Mouse (Mus musculus) bone marrow macrophage, adult 2 months (primary cell): ENCODE results near the gene 1700021F05Rik. TPM values are rescaled to one million over a fixed set of nuclear protein-coding genes. Genes with fewer than 3 reads are reported as not detected.

Source experiments
- H3K27ac ChIP-seq: 2 replicates; pipeline ENCODE4 v1.5.1; 2012; ENCODE audit warnings: low read depth, low read length; ENCODE audit not compliant: insufficient read depth
- H3K4me1 ChIP-seq: 2 replicates; pipeline ENCODE4 v1.6.1; 2012; ENCODE audit warnings: low read length; ENCODE audit not compliant: control insufficient read depth, insufficient read depth
- H3K4me3 ChIP-seq: 2 replicates; pipeline ENCODE4 v1.5.1; 2012; ENCODE audit warnings: mild to moderate bottlenecking, low read length, moderate library complexity; ENCODE audit not compliant: insufficient read depth
- CTCF ChIP-seq: IDR thresholded peaks from 2 replicates; pipeline ENCODE4 v1.5.1; 2012; ENCODE audit warnings: low read depth, mild to moderate bottlenecking, low read length, moderate library complexity
- POLR2A ChIP-seq: IDR thresholded peaks from 2 replicates; pipeline ENCODE4 v1.6.1; 2012; ENCODE audit warnings: mild to moderate bottlenecking, low read depth, low read length, borderline replicate concordance
- polyA plus RNA-seq: library from polyadenylated mRNA; stranded (reverse); fragments of >200 nt; gene quantifications from 2 replicates; pipeline ENCODE4 v1.2.4, GENCODE M21; 2012; ENCODE audit not compliant: missing spikeins, insufficient read depth, insufficient read length

Gene 1700021F05Rik
- polyA plus RNA-seq, 1 experiment: 29.8 TPM

GRCm38 (mm10) chr10:43516992-43517660, 23.7 kb downstream of the 1700021F05Rik start:
- Histone ChIP-seq H3K27ac (no peak overlapping the region), H3K4me3 (no peak overlapping the region), H3K4me1 (no peaks in the 10 kb centered on the region)
- TF ChIP-seq CTCF: no peak
- TF ChIP-seq POLR2A: no peak

- H3K27ac ChIP-seq: no peak overlapping the region
- no peak for TF ChIP-seq CTCF
- TF ChIP-seq POLR2A: no peak
- H3K4me3 ChIP-seq: no peak overlapping the region
- no peaks in the 10 kb centered on the region for H3K4me1 ChIP-seq
These were observed 27.8 kb downstream of the 1700021F05Rik start for GRCm38 (mm10) chr10:43512976-43513375.

DNA sequence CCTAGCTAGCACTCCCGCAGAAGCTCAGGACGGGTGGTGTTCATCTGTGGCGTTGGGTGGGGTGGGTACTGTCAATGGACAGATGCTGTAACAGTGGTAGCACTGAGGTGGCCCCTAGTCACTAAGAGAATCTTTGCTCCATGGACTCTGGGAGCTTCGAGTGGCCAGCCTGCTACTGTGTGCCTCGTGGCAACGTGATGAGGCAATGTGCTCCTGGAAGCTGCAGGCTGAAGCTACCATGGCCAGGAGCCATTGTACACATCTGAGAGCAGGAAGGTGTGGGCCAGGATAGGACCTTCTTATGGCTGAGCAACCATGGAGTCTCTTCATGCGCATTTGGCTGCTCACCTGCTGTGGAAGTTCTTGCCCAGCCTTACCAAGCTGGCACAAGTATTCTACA, 31.6 kb downstream of the 1700021F05Rik start:
- Histone ChIP-seq H3K4me1 (peaks cover 3% of the 10 kb centered on the region), H3K4me3 (no peak overlapping the region), H3K27ac (no peak overlapping the region)
- no peak for TF ChIP-seq POLR2A
- TF ChIP-seq CTCF: no peak

DNA sequence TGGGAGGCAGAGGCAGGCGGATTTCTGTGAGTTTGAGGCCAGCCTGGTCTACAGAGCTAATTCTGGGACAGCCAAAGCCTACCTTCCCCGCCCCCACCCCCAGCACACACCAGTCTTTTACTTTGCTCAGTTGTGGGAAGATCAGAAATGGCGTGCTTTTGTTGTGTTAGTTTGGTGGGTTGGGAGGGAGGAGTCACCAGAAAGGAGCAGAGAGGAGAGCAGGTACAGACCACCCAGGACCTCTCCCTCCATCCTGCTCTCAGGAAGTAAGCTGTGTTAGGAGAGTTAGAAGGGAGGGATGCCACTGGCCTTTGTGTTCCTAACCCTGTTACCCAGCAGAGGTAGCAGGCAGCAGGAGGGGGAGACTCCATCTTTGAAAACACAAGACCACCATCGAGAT, 33.7 kb downstream of the 1700021F05Rik start:
- Histone ChIP-seq H3K4me1 (peaks cover 9% of the 10 kb centered on the region), H3K4me3 (no peak overlapping the region)
- TF ChIP-seq CTCF: no peak
- TF ChIP-seq POLR2A: no peak

GRCm38 (mm10) chr10:43504291-43504690, 36.5 kb downstream of the 1700021F05Rik start:
- peaks cover 9% of the 10 kb centered on the region for H3K4me1 ChIP-seq
- H3K27ac ChIP-seq: no peak overlapping the region
- TF ChIP-seq CTCF (no peak), POLR2A (no peak)
- no peak overlapping the region for H3K4me3 ChIP-seq

More for the DNA sequence above, 33.7 kb downstream of the 1700021F05Rik start:
- H3K27ac ChIP-seq: no peak overlapping the region

DNA sequence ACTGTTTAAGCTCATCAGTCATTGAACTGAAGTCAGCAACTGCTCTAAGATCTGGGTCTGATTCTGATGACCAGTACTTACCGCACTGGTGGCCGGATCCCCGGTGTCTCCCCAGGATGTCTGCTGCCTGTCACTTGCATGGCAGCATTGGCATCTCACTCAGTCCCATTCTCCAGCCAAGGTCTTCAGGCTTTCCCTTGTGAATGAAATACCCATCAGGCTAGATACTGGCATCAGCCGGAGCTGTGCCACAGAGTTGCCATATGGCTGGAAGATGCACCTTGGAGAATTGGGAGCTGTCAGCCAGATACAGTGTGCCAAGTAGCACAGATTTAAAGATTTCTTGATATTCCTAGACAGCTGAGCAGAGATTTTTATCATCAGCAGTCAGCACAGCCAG, 38.2 kb downstream of the 1700021F05Rik start:
- no peak for TF ChIP-seq CTCF
- TF ChIP-seq POLR2A: no peak
- H3K27ac ChIP-seq: no peak overlapping the region
- H3K4me3 ChIP-seq: no peak overlapping the region

DNA sequence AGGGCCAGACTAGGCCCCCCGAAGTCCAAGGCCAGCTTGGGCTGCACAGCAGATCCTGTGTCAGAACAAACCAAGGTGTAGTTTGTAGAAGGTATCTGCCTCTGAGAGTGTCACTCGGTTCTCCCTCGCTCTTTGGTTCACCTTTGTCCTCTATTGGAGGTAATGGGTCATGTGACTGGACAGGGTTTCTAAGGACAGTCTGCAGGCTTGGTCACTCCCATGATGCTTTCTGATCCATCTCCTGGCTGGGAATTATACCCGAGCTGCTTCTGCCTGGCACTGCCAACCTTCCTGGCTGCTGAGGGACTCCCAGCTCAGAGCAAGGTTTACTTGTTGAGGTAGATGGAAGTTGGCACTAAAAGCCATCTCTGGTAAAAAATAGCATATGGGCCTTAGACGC, 49.9 kb downstream of the 1700021F05Rik start:
- H3K27ac ChIP-seq: no peak overlapping the region
- peaks cover 6% of the 10 kb centered on the region for H3K4me1 ChIP-seq
- TF ChIP-seq CTCF (no peak), POLR2A (no peak)
- H3K4me3 ChIP-seq: no peak overlapping the region

More for the DNA sequence above, 38.2 kb downstream of the 1700021F05Rik start:
- peaks cover 9% of the 10 kb centered on the region for H3K4me1 ChIP-seq

DNA sequence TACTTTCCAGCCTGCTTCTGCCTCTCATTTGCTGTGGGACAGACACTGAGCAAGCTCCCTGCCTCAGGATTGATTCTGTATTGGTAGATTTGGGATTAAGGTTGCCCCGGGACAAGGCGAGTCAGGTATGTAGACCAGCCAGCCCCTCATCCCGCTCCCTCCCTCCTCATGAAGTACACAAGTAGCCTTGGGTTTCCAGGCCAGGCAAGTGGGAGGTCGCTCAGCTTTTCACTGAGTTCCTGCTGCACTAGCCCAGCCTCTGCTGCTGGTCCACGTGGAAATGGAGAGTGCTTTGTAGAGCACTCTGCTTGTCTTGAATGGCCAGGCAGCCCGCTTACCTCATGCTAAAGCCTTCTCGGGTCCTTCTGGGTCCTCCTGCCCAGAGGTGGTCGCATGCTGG, 50.8 kb downstream of the 1700021F05Rik start:
- H3K4me3 ChIP-seq: no peak overlapping the region
- peaks cover 8% of the 10 kb centered on the region for H3K4me1 ChIP-seq
- TF ChIP-seq CTCF (no peak), POLR2A (no peak)
- H3K27ac ChIP-seq: no peak overlapping the region

- no peak for TF ChIP-seq POLR2A
- no peak for TF ChIP-seq CTCF
- Histone ChIP-seq H3K27ac (no peak overlapping the region), H3K4me3 (no peak overlapping the region), H3K4me1 (peaks cover 8% of the 10 kb centered on the region)
These were observed 51.2 kb downstream of the 1700021F05Rik start for GRCm38 (mm10) chr10:43489550-43489949.

DNA sequence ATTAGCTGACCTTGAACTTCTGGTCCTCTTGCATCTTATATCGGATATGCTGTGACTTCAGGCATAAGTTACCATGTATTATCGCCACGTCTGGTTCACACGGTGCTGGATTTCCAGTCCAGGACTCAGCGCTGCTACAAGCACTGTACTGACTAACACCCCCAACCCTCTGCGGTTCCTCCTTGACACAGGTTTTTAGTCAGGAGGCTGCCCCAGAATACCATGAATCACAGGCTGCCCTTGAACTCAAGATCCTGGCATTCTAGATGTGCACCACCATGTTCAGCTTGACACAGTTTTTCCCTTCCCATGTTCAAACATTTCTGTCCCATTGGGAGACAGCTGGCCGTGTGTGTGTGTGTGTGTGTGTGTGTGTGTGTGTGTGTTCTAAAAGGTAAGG, 51.7 kb downstream of the 1700021F05Rik start:
- Histone ChIP-seq H3K4me1 (peaks cover 8% of the 10 kb centered on the region), H3K4me3 (no peak overlapping the region), H3K27ac (no peak overlapping the region)
- TF ChIP-seq CTCF (no peak), POLR2A (no peak)
